Mouse (Mus musculus): ENCODE results near the gene Ppp1r15b. TPM values are rescaled to one million over a fixed set of nuclear protein-coding genes. Genes with fewer than 3 reads are reported as not detected.

Gene Ppp1r15b
- total and polyA plus RNA-seq, 3 experiments, result 33.1 to 47.6 (median 47.5) TPM

DNA sequence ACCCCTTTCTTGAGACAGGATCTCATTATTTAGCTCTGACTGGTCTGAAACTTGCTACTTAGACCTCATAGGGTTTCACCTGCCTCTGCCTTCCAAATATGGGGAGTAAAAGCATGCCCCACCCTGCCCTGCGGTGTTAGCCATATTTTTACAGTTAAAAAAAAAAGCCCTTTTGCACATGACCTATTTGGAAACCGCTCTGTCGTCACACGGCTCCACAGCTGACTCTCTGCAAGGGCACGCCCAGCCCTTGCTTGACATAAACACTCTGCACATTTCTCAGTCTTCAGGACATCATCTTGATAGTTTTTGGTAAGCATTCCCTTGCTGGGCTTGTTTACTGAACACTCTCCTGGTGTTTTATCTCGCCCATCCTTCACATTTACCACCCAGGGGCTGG lies 44.2 kb downstream of the Ppp1r15b start:
- Histone ChIP-seq H3K4me2 (ENCODE audit: insufficient read depth, low read depth, poor library complexity, severe bottlenecking) (no peak overlapping the region), H3K9me3 (replicated peaks; ENCODE audit: low read length) (peaks cover 2% of the 10 kb centered on the region), H3K36me3 (replicated peaks in 1 of 2; ENCODE audit: control insufficient read depth in 1 of 2, insufficient read depth in 1 of 2, low read length in 1 of 2) (no peaks in the 10 kb centered on the region), H3K27me3 (replicated peaks) (peaks cover 94% of the 10 kb centered on the region), H3K27ac (ENCODE audit: insufficient read depth, low read depth) (no peak overlapping the region), H3K4me1 (ENCODE audit: control insufficient read depth in 1 of 2, insufficient read depth in 2 of 2) (peaks cover 2 to 3% of the 10 kb centered on the region in 2 experiments; a peak in 2 of 4 replicates), H3K9ac (ENCODE audit: insufficient read depth, low read depth) (no peak overlapping the region), H3K4me3 (replicated peaks in 1 of 3; ENCODE audit: low read depth in 2 of 3, low read length in 2 of 3, poor library complexity in 1 of 3) (no peak overlapping the region), H3K79me2 (replicated peaks; ENCODE audit: control insufficient read depth, extremely low read depth, insufficient read depth, poor library complexity, severe bottlenecking) (no peaks in the 10 kb centered on the region)
- no peak for DNase-seq (ENCODE audit: extremely low read depth)
- TF ChIP-seq SMC3 (IDR thresholded peaks at IDR 0.05; ENCODE audit: low read depth, low read length), result no peak
- TF ChIP-seq ZNF384 (IDR thresholded peaks at IDR 0.05; ENCODE audit: low read depth, low read length), result peak; percentile 44
- TF ChIP-seq BHLHE40 (IDR thresholded peaks at IDR 0.05; ENCODE audit: low read depth, low read length), result peak; percentile 45; the same call in 1 of the 2 replicates
- no peak for TF ChIP-seq ETS1 (conservative IDR thresholded peaks at IDR 0.05; ENCODE audit: low read depth, low read length)
- in situ Hi-C loops (cut with MboI; ENCODE audit: low pct_ligation_motif_present, low pct_unique_long_range_greater_than_20kb, low sequenced_read_pairs) (loop anchor here (5.0 to 25.0 kb wide), 2 partner anchors 127 to 437 kb away; partner anchors contain the start of gene Snrpe), dilution Hi-C loops (cut with MboI; ENCODE audit: extremely low pct_ligation_motif_present, extremely low pct_unique_long_range_greater_than_20kb, low sequenced_read_pairs) (no loop called here)

DNA sequence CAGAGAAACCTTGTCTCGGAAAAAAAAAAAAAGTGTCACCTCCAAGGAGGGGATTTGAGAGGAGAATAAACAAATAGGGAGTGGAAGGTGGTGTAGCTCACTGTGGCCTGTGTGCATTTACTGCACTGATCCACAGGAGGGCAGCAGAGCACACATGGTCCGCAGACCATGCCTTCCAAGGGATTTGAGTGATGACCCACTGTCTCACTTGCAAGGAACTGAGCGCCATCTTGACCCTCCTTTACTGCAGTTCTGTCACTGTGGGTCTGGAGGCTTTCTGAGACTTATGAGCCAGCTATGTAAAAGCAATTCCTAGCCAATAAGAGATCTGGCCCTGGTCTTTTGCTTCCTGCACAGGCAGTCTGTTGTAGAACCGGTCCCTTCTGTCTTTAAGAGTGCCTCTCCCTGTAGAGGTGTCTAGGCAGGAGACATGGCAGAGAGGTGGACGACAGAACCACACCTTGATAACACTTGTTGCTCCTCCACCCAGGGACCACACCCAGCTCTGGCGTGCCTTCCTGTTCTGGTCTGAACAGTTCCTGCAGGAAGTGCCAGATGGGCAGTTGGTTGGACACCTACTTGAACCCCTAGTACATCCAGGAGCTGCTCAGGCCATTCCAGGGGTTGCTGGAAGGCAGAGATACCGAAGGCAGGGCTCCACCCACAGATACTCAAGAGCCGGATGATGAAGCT lies 46.7 kb downstream of the Ppp1r15b start:
- H3K36me3 ChIP-seq (replicated peaks in 1 of 2; ENCODE audit: control insufficient read depth in 1 of 2, insufficient read depth in 1 of 2, low read length in 1 of 2), result no peaks in the 10 kb centered on the region
- dilution Hi-C loops (cut with MboI; ENCODE audit: extremely low pct_ligation_motif_present, extremely low pct_unique_long_range_greater_than_20kb, low sequenced_read_pairs) (no loop called here), in situ Hi-C loops (cut with MboI; ENCODE audit: low pct_ligation_motif_present, low pct_unique_long_range_greater_than_20kb, low sequenced_read_pairs) (loop anchor here (5.0 to 25.0 kb wide), 2 partner anchors 125 to 435 kb away; partner anchors contain the start of gene Snrpe)
- H3K4me1 ChIP-seq (ENCODE audit: control insufficient read depth in 1 of 2, insufficient read depth in 2 of 2), result no peaks in the 10 kb centered on the region
- no peak for TF ChIP-seq ETS1 (conservative IDR thresholded peaks at IDR 0.05; ENCODE audit: low read depth, low read length)
- TF ChIP-seq RAD21 (IDR thresholded peaks at IDR 0.05; ENCODE audit: low read depth, low read length), result peak; percentile 85
- no peak for TF ChIP-seq RCOR1 (conservative IDR thresholded peaks at IDR 0.05; ENCODE audit: low read depth, low read length)
- TF ChIP-seq SMC3 (IDR thresholded peaks at IDR 0.05; ENCODE audit: low read depth, low read length), result peak; percentile 87
- peak; percentile 88 to 94 for TF ChIP-seq CTCF (conservative IDR thresholded peaks at IDR 0.05 in 1 of 2, IDR thresholded peaks at IDR 0.05 in 1 of 2; ENCODE audit: low read depth in 2 of 2, low read length in 2 of 2)
- TF ChIP-seq CHD2 (IDR thresholded peaks at IDR 0.05; ENCODE audit: low read length), result no peak
- peaks cover 2% of the 10 kb centered on the region for H3K9me3 ChIP-seq (replicated peaks; ENCODE audit: low read length)
- peaks cover 93% of the 10 kb centered on the region for H3K27me3 ChIP-seq (replicated peaks)
- H3K9ac ChIP-seq (ENCODE audit: insufficient read depth, low read depth), result no peak overlapping the region
- H3K4me2 ChIP-seq (ENCODE audit: insufficient read depth, low read depth, poor library complexity, severe bottlenecking), result no peak overlapping the region
- DNase-seq (ENCODE audit: extremely low read depth), result peak; percentile 51
- no peak overlapping the region for H3K4me3 ChIP-seq (replicated peaks in 1 of 3; ENCODE audit: low read depth in 2 of 3, low read length in 2 of 3, poor library complexity in 1 of 3)
- no peak overlapping the region for H3K27ac ChIP-seq (ENCODE audit: insufficient read depth, low read depth)
- no peaks in the 10 kb centered on the region for H3K79me2 ChIP-seq (replicated peaks; ENCODE audit: control insufficient read depth, extremely low read depth, insufficient read depth, poor library complexity, severe bottlenecking)

- H3K27me3 ChIP-seq (replicated peaks), result peaks cover 93% of the 10 kb centered on the region
- H3K79me2 ChIP-seq (replicated peaks; ENCODE audit: control insufficient read depth, extremely low read depth, insufficient read depth, poor library complexity, severe bottlenecking), result no peaks in the 10 kb centered on the region
- no peak overlapping the region for H3K4me2 ChIP-seq (ENCODE audit: insufficient read depth, low read depth, poor library complexity, severe bottlenecking)
- H3K36me3 ChIP-seq (replicated peaks in 1 of 2; ENCODE audit: control insufficient read depth in 1 of 2, insufficient read depth in 1 of 2, low read length in 1 of 2), result no peaks in the 10 kb centered on the region
- DNase-seq (ENCODE audit: extremely low read depth), result no peak
- in situ Hi-C loops (cut with MboI; ENCODE audit: low pct_ligation_motif_present, low pct_unique_long_range_greater_than_20kb, low sequenced_read_pairs) (loop anchor here (5.0 to 25.0 kb wide), 2 partner anchors 123 to 433 kb away; partner anchors contain the start of gene Snrpe), dilution Hi-C loops (cut with MboI; ENCODE audit: extremely low pct_ligation_motif_present, extremely low pct_unique_long_range_greater_than_20kb, low sequenced_read_pairs) (no loop called here)
- no peak overlapping the region for H3K27ac ChIP-seq (ENCODE audit: insufficient read depth, low read depth)
- H3K9me3 ChIP-seq (replicated peaks; ENCODE audit: low read length), result peaks cover 2% of the 10 kb centered on the region
- no peaks in the 10 kb centered on the region for H3K4me1 ChIP-seq (ENCODE audit: control insufficient read depth in 1 of 2, insufficient read depth in 2 of 2)
- no peak overlapping the region for H3K4me3 ChIP-seq (replicated peaks in 1 of 3; ENCODE audit: low read depth in 2 of 3, low read length in 2 of 3, poor library complexity in 1 of 3)
- H3K9ac ChIP-seq (ENCODE audit: insufficient read depth, low read depth), result no peak overlapping the region
- TF ChIP-seq E2F4 (IDR thresholded peaks at IDR 0.05; ENCODE audit: insufficient replicate concordance, low read depth, low read length), result no peak
- TF ChIP-seq RCOR1 (conservative IDR thresholded peaks at IDR 0.05; ENCODE audit: low read depth, low read length), result no peak
- TF ChIP-seq ZMIZ1 (IDR thresholded peaks at IDR 0.05; ENCODE audit: low read depth, low read length), result no peak
- TF ChIP-seq NELFE (IDR thresholded peaks at IDR 0.05; ENCODE audit: low read depth, low read length), result no peak
- no peak for TF ChIP-seq ZKSCAN1 (IDR thresholded peaks at IDR 0.05; ENCODE audit: borderline replicate concordance, low read depth, low read length)
- TF ChIP-seq IRF4 (IDR thresholded peaks at IDR 0.05; ENCODE audit: low read depth, low read length), result no peak
- no peak for TF ChIP-seq SMC3 (IDR thresholded peaks at IDR 0.05; ENCODE audit: low read depth, low read length)
- TF ChIP-seq BHLHE40 (IDR thresholded peaks at IDR 0.05; ENCODE audit: low read depth, low read length), result no peak
- no peak for TF ChIP-seq EP300 (IDR thresholded peaks at IDR 0.05; ENCODE audit: low read length)
- no peak for TF ChIP-seq MAZ (IDR thresholded peaks at IDR 0.05; ENCODE audit: low read depth, low read length)
- TF ChIP-seq TCF12 (IDR thresholded peaks at IDR 0.05; ENCODE audit: low read depth, low read length), result no peak
- no peak for TF ChIP-seq CHD1 (IDR thresholded peaks at IDR 0.05; ENCODE audit: low read depth, low read length)
- no peak for TF ChIP-seq SIN3A (IDR thresholded peaks at IDR 0.05; ENCODE audit: low read length)
- TF ChIP-seq JUN (IDR thresholded peaks at IDR 0.05; ENCODE audit: insufficient read depth, low read depth, low read length), result no peak
- TF ChIP-seq POLR2AphosphoS2 (IDR thresholded peaks at IDR 0.05; ENCODE audit: low read depth, low read length), result no peak
- TF ChIP-seq MAX (IDR thresholded peaks at IDR 0.05; ENCODE audit: low read length), result no peak
- TF ChIP-seq GABPA (IDR thresholded peaks at IDR 0.05; ENCODE audit: insufficient replicate concordance, low read depth, low read length), result no peak
Observed at GRCm38 (mm10) chr1:133178732-133179440, 47.9 kb downstream of the Ppp1r15b start.

Data from CH12.LX (cell line).